Mouse (Mus musculus): ENCODE data around the gene Ryr1. TPM values are rescaled to one million over a fixed set of nuclear protein-coding genes. Genes with fewer than 3 reads are reported as not detected.

Gene Ryr1
- total RNA-seq, 2 experiments from 2014 or later: 4.7 to 8.9 TPM

- intact Hi-C loops (cut with DNase I): no loop called here
- DNase-seq (ENCODE audit: low spot score in 2 of 2): no peak
Measured at GRCm38 (mm10) chr7:29014984-29015383, 110.0 kb downstream of the Ryr1 start.

DNA sequence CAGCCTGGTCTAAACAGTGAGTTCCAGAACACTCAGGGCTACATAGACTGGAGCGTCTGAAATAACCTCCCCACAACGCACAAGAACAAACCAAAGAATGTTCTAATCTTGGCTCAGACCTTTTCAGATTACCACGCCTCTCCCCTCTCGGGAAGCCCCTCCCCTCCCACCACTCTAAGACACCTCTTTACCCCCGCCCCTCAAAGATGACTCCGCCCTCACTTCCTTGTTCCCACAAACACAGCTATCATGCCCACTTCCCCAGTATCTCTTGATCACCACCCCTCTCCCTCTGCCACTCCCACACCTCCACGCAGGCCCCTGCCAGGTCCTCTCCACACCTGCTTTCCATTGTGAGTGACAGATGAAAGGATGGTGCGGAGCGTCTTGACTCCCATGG is 116.3 kb downstream of the Ryr1 start:
- intact Hi-C loops (cut with DNase I): no loop called here
- DNase-seq (ENCODE audit: low spot score in 2 of 2): no peak

DNA sequence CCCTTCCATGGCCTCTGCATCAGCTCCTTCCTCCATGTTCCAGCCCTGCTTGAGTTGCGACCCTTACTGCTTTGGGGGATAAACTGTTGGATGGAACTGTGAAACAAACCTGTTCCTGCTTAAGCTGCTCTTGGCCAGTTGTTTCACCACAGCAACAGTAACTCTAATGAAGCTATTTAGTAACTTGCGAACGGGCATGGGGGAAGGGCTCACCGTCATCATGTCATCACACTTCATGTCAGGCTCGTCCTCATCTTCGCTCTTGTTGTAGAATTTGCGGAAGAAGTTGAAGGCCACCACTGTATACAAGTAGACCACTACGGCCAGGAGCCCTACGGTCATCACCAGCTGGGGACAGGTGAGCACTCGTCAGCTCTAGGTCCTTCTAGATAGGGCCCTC is 116.8 kb downstream of the Ryr1 start:
- no peak for DNase-seq (ENCODE audit: low spot score in 2 of 2)
- intact Hi-C loops (cut with DNase I): no loop called here

DNA sequence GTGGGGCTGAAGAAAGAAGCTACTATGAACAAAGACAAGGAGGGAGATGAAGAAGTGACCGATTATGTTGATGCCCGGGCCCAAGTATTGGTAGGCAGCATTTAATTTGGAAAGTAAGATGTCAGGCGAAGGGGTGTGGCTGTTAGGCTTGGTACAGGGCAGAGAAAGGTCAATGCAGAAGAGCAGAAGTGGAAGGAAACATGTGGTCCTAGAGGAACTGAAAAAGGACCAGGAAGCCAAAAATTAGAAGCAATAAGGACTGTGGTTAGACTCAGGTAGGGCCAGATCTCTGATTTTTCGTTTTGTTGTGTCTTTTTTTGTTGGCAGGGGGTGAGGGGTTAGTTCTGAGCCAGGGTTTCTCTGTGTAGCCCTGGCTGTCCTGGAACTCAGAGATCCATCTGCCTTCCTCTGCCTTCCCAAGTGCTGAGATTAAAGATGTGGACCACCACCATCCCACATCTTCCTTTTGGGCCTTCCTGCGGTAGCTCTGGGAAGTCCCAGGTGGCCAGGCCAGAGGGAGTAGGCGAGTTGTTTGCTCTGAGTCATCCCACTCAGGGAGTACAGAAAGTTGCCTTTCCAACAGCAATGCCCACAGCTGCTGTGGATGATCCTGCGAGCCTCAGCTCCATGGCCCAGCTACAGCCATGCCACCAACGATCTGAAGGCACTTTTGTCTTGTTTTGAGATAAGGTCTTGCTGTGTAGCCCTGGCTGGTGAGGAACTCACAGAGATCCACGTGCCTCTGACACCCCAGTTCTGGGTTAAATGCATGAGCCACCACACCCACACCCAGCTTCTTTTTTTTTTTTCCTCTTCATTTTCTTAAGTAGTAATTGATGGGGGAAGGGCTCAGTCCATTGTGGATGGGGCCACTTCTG is 117.5 kb downstream of the Ryr1 start:
- intact Hi-C loops (cut with DNase I): no loop called here
- DNase-seq (ENCODE audit: low spot score in 2 of 2): peak in 1 of 2 experiments; percentile 28

GRCm38 (mm10) chr7:29000651-29001605 is 124.1 kb downstream of the Ryr1 start:
- DNase-seq (ENCODE audit: low spot score in 2 of 2): peak; percentile 9 to 27

GRCm38 (mm10) chr7:28993402-28993801 is 131.6 kb downstream of the Ryr1 start:
- intact Hi-C loops (cut with DNase I): no loop called here
- no peak for DNase-seq (ENCODE audit: low spot score in 2 of 2)

More at GRCm38 (mm10) chr7:29000651-29001605, 124.1 kb downstream of the Ryr1 start:
- intact Hi-C loops (cut with DNase I): no loop called here

- intact Hi-C loops (cut with DNase I): no loop called here
- DNase-seq (ENCODE audit: low spot score in 2 of 2): no peak
Measured at GRCm38 (mm10) chr7:28992997-28993396, 132.0 kb downstream of the Ryr1 start.

GRCm38 (mm10) chr7:28991616-28992015 is 133.4 kb downstream of the Ryr1 start:
- intact Hi-C loops (cut with DNase I): no loop called here

DNA sequence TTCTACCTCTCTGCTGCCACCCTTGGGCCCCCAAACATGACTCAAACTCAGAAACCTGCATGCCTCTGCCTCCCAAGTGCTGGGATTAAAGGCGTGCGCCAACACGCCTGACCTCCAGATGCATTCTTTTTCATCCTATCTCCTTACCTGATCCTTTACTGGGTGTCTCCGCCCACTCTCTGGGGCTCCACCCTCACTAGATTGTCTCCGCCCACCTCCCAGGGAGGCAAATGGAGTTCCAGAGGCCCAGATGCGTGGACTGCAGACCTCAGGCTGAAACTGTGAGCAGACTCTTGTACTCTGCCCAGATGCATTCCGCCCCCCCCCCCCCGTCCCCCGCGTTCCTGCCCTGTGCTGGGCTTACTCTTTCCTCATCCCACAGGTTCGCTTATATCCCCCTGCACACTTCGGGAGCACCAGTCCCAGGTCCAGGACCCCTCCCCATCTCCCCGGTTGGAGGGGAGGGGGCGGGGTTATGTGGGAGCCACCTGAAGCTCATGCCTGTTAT is 134.2 kb downstream of the Ryr1 start:
- intact Hi-C loops (cut with DNase I): no loop called here
- DNase-seq (ENCODE audit: low spot score in 2 of 2): no peak

More at GRCm38 (mm10) chr7:28991616-28992015, 133.4 kb downstream of the Ryr1 start:
- DNase-seq (ENCODE audit: low spot score in 2 of 2): no peak

DNA sequence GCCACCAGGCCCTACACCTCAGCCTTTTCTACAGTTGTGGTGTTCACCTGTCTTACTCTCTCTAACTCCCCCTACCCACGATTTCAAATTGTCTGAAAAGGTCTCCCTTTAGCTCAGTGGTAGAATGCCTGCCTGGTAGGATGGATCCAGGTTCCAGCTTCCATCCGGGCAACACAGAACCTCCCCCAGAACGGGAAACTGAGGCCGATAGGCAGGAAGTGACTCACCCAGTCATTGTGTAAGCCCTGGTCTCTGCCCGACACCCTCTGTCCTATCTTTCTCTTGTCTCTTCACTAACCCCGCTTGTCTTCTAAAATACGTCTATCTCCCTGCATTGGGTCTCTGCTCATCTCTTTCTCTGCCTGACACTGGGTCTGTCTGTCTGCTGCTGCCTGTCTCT is 139.8 kb downstream of the Ryr1 start:
- intact Hi-C loops (cut with DNase I): no loop called here

DNA sequence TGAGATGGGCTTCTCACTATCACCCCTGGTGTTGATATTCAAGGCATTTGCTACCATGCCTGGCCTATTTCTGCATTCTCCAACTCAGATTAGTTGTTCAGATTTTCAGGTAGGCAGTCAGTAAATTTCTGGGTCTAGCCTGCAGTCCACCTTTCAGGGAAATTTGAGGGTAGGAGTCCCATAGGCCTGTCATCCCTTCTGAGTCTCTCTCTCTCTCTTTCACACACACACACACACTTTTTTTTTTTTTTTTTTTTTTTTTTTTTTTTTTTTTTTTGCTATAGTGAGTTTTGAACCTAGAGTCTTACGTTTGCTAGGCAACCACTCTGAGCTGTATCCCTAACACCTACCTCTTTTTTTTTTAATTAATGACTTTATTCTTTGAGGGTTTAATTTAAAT is 140.5 kb downstream of the Ryr1 start:
- intact Hi-C loops (cut with DNase I): no loop called here
- DNase-seq (ENCODE audit: low spot score in 2 of 2): no peak

More for the DNA sequence above, 139.8 kb downstream of the Ryr1 start:
- no peak for DNase-seq (ENCODE audit: low spot score in 2 of 2)

- intact Hi-C loops (cut with DNase I): no loop called here
Measured at GRCm38 (mm10) chr7:28983849-28984248, 141.1 kb downstream of the Ryr1 start.

GRCm38 (mm10) chr7:28983141-28983564 is 141.8 kb downstream of the Ryr1 start:
- intact Hi-C loops (cut with DNase I): no loop called here
- no peak for DNase-seq (ENCODE audit: low spot score in 2 of 2)

More at GRCm38 (mm10) chr7:28983849-28984248, 141.1 kb downstream of the Ryr1 start:
- no peak for DNase-seq (ENCODE audit: low spot score in 2 of 2)

GRCm38 (mm10) chr7:28982274-28983013 is 142.5 kb downstream of the Ryr1 start:
- intact Hi-C loops (cut with DNase I): loop anchor here (1.0 kb wide), 1 partner anchor 216 kb away; the partner anchor contains the start of gene Sirt2
- DNase-seq (ENCODE audit: low spot score in 2 of 2): no peak

GRCm38 (mm10) chr7:28981651-28982273 is 143.2 kb downstream of the Ryr1 start, which contains the start of the genes Eif3k and Map4k1:
Gene Eif3k (minus strand): TSS chr7:28981864.
Gene Map4k1 (plus strand): TSS chr7:28982050.
- intact Hi-C loops (cut with DNase I): loop anchor here (1.0 kb wide), 1 partner anchor 215 kb away; the partner anchor contains the start of gene Sirt2
- DNase-seq (ENCODE audit: low spot score in 2 of 2): peak; percentile 99 to 100

GRCm38 (mm10) chr7:28977556-28977955 is 147.4 kb downstream of the Ryr1 start:
- DNase-seq (ENCODE audit: low spot score in 2 of 2): no peak
- intact Hi-C loops (cut with DNase I): no loop called here

DNA sequence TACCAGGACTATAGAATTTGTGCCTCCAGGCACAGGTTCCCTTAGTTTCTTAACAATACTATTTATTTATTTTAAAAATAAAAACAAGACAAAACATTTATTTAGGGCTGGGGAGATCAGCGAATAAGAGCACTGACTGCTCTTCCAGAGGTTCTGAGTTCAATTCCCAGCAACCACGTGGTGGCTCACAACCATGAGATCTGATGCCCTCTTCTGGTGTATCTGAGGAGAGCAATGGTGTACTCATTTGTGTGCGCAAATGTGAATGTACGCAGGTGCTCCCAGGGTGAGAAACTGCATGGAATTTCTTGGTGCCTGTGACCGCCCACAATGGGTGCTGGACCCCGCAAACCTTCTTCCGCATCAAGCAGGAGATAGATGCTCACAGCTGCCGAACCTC is 152.0 kb downstream of the Ryr1 start:
- intact Hi-C loops (cut with DNase I): no loop called here
- no peak for DNase-seq (ENCODE audit: low spot score in 2 of 2)

GRCm38 (mm10) chr7:28972542-28972985 is 152.4 kb downstream of the Ryr1 start:
- DNase-seq (ENCODE audit: low spot score in 2 of 2): peak; percentile 69 to 80
- intact Hi-C loops (cut with DNase I): loop anchor here (1.0 kb wide), 1 partner anchor 67 kb away; no protein-coding TSS in a partner anchor
